Mouse (Mus musculus) mouse embryonic stem cell (cell line): Measurements from ENCODE around the gene Fat4.

Experiments used
- in situ Hi-C, 2 experiments: fragments of 300-500 bp; cut with MboI; formaldehyde crosslinking; loops; 1 replicate in 1 of 2; 3 replicates in 1 of 2; pipeline ENCODE4 v1.14.3; 2019 to 2020; ENCODE audit warnings: low sequenced_read_pairs in 2 of 2, low pct_unique_long_range_greater_than_20kb in 1 of 2, mixed read lengths in 1 of 2; ENCODE audit not compliant: unreplicated experiment in 1 of 2

Fat4 gene

DNA sequence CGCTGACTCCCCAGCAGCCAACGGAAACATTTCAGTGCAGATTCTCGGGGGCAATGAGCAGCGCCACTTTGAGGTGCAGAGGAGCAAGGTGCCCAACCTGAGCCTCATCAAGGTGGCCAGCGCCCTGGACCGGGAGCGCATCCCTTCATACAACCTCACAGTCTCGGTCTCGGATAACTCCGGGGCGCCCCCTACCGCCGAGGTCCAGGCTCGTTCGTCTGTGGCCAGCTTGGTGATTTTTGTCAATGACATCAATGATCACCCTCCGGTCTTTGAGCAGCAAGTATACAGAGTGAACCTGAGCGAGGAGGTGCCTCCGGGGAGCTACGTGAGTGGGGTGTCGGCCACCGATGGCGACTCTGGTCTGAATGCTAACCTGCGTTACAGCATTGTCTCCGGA is 1.4 kb downstream of the Fat4 start:
- in situ Hi-C loops, result loop anchor here (25.0 kb wide), 3 partner anchors 824 to 1499 kb away; no protein-coding TSS in a partner anchor

DNA sequence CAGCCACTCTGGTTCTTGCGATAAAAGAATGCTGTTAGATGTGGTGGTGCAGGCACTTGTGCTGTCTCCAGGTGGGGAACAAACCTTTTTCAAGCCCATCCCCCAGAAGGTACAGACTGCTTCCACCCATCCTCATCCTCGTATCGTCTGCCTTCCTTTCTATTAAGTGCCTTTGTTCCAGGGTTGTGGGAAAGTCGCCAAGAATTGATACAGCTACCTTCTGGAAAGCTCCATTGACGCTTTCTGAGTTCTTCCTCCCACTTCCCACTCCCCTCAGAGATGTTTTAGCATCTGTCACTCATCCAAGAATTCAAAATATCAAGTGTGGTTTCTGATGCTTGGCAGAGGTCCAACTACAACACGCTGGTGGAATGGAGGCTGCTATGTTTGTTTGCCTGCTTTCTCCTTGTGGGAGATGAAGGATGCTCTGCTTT is 6.1 kb downstream of the Fat4 start:
- in situ Hi-C loops, result loop anchor here (25.0 kb wide), 3 partner anchors 819 to 1494 kb away; no protein-coding TSS in a partner anchor

DNA sequence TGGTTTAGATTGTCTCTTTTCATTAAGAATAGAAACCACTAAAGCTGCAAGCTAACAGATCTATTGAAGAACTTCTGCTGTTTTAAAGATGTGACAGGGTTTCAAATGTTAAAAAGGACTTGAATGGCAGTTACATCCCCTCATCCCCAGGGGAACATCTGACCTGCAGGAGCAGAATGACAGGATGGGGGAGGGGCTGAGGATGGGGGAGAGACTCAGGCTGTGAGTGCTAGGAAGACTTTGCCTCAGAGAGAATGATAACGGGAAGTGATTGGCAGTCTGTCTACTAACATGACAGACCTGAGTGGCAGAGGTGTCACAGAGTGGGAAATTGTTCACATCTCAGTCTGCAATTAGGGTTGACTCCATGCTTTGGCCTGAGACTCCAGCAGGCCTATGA is 14.1 kb downstream of the Fat4 start:
- in situ Hi-C loops, result no loop called here

DNA sequence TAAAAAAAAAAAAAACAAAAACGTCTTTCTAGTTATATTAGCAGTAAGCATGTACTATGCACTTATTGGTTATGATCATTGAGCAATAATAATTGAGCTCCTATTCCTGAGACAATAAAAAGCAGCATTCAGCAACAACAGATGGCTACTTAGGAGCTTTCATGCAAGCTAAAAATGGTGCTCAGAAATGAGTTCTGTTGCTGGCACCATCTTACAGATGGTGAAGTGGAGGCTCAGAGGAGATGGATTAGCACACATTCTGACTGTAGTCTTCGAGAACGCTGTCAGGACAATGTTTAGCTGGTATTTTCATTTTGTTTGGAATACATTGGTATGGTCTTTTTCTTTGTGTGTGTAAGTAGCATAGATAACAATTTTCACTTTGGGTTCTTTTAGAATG is 20.1 kb downstream of the Fat4 start:
- in situ Hi-C loops, result no loop called here

DNA sequence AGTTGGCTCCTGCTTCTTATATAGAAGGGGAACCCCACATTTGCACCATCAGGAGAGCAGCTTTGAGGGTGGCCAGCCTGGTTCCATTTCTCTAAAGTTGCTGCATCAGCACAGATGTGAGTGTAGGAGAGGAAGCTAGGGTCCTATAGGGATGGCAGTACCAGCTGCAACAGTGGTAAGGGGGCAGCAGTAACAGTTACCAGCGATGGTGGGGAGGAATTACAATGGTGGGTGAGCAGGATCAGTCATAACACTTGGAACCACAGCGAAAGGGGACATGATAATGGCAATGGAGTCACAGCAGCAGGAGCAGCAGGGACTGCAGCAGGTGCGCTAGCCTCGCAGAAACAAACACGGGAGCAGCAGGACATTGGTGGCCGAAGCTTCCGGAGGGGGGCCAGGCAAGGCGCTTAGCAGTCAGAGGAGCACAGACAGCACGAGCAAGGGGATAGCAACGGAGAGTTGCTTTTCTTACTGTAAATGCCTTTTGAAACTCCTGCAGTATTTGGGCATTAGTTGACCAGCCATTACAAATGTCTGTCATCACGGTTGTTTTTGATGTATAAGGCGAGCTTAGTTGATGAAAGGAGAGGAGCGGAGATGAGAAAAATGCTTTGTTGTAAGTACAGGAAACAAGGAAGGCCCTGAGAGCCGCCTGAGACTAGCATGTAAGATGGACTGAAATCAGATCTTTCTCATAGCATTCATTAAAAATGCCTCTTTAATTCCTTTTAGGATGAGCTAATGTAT is 21.1 kb downstream of the Fat4 start:
- in situ Hi-C loops, result no loop called here

DNA sequence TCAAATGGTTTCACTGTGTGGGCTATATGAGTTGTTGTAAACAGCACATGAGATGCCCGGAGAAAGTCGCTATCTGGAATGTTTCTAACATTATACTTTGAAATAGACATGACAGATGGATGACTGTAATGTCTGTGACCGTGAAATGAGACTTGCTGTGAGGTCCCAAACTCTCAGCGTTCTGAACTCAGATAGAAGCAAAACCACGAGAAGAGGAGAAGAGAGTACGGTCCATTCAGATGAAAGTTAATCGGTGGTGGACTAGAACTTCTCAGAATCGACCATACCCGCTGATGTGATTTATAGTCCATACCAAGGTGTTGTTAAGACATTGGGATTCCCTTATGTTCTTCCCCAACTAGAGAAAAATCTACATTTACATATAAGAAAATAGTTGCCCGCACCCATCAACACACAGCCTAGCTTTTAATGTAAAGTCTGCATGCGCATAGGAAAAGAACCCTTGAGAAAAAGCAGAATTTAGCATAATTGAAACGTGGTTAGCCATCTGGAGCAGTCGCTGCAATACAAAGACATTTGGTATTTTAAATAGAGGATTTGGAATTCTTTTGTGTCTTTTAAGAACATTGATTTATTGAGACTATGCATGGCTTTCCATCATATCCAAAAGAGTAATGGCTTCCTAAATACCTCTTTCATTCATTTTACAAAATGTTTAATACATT is 21.8 kb downstream of the Fat4 start:
- in situ Hi-C loops, result no loop called here

DNA sequence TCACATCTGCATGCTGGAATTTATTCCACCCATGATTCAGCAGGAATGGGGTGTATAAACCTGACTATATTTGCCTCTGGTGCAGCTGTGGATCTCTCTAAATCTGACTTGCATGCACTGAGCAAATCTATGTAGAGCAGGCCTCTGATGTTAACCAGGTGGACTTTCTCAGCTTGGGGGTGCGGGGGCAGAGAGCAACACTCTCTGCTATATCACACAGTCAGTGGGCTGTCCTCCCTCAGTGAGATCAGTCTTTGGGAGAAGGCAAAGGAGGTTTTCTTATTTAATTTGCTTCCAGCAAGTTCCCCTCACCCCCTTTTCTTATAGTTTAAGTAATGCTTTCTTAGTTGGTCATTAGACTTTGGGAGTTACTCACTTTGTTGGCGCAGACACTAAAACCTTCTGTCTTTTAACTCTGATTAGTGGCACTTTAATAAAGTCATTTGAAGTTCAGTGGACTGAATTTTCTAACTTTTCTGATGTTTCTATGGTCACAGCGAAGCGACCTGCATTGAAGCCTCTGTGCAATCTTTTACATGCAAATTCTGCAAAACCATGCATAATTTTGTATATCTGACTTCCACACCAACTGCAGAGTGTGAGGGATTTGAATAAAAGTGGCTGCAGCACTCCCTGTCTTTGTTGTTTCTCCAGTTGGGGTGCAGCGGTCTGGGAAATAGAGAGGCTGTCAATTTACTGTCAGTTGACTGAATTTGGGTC is 26.2 kb downstream of the Fat4 start:
- in situ Hi-C loops, result no loop called here

DNA sequence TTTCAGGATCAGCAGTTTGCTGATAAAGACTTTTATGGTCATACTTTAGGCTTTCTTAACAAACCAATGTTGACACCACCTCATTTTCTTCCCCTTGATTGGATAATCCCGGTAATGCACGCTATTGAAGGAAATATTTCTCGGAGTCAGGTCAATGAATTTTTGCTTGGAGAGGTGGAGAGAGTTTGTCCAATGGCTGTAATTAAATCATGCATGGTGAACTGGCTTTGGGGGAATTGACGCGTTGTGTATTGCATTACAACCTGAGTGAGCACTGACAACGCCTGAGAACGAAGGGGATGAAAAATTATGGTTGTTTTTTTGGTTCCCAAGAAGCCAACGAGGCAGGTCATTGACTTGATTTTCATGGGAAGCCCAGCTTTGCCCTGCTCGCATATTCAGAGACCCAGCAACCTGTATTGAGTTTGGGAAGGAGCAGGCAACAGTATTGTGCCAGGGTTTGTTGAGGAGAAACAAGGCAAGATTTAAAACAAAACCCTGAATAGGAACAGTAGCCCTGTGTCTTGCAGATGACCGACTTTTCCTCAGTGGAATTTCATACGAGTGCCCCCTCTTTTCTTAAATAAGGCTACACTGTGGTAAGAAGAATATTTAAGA is 26.9 kb downstream of the Fat4 start:
- in situ Hi-C loops, result no loop called here

DNA sequence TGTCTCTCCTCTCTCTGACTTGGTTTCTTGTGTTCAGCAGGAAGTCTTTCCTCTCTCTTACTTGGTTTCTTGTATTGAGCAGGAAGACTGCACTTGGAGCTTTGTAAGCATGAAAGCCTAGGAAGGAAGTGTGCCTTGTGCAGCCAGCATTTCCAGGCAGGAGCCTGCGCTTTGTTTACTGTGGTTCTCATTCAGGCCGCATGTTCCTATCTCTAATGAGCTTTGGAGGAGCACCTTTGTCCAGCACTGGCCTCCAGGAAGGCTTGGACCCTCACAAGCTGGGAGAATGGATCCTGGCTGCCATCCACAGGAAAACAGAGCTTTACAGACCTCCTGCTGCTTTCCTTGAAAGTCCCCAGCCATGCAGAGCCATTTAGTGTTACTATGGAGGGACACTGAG is 32.2 kb downstream of the Fat4 start:
- in situ Hi-C loops, result no loop called here

DNA sequence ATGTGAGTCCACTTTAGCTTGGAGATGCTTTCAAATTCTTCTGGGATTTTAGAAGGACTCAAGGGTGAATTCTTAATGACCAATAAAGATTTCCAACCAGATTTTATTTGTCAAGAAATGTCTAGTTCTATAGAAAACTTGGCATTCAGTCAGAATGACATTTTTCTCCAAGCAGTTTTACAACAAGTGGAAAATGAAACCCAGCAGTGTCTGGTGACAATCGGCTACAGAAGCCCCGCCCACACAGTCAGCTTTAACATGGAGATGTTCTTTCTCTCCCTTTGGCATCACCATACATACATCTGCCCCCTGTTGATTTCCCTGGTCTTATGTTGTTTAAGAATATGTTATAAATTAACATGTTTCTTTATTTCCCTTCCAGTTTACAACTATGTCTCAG is 34.3 kb downstream of the Fat4 start:
- in situ Hi-C loops, result no loop called here

DNA sequence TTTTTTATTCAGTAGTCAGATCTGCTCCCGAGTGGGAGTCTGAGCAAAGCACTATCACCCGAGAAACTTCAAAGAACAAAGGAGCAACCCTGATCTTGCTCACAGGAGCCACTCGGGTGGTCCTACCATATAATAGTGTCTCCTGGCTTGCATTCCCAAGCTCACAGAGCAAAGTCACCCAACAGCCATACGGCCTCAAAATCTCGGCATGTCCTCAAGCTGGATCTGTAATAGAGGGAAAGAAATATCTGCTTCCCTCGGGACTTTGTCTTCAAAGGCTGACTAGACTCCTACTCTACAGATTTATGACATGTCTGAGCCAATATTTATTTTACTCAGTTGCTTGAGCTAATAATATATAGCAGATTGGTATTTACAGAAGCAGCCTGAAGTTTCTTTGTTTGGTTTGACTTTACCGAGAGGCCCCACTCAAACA is 36.5 kb downstream of the Fat4 start:
- in situ Hi-C loops, result no loop called here

DNA sequence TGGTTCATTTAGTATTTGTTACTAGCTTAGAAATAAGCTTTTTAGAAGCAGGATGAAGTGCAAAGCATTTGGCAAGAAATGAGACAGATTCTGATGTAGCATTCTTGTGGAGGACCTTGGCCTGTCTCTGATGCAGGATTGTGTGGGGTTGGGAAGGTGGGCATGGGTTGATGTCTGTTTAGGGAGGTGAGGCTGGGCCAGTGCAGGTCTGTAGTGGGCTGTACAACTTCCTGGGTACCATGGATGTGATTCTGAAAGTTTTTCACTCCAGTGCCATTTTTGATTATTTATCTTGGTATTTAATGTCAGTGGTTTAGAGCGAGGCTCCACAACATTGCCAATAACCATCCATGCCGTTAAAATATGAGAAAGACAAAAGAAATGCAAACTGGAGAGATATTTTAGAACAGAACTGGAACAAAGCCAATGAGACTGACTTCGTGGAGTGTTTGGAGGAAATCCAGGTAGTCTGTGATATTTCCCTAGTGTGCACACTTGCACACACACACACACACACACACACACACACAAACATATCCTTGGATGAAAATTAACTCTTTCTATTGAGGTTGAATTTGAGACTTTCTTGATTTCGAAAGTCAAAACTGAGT is 41.4 kb downstream of the Fat4 start:
- in situ Hi-C loops, result no loop called here

DNA sequence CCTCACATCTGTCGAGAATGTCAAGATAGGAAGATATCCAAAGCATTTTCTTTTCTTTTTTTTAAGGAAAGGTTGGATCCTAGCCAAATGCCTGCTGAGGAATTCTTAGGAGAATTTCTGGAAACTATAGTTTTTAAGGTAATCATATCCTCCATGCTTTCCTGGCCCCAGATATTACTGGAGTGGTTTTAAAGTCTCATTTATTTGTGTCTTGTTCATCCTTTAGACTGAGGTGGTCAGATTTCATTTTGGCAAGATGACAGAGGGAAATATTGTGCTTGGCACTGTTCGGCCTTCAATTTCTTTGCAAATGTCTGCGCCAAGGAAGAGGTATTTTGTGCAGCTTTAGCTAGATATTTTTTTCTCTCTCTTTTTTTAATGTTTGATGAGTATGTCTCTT is 42.0 kb downstream of the Fat4 start:
- in situ Hi-C loops, result no loop called here

DNA sequence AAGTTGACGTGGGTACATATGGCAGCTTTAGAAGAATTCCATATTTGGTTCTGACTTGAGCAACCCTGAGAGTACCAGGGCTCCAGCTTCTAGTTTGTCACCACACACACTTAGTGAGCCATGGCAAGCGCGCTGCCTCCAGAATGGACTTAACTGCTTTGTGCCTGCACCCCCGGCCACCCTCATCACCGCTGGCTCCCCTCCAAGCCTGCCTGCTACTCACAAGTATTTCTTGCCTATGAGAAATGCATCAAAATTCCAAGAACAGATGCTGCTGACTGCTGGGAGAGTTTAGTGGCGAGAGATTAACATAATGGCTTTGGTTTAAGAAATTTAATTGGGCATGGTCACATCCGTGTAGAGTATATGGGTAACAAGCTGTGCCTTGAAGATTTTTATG is 48.0 kb downstream of the Fat4 start:
- in situ Hi-C loops, result no loop called here

DNA sequence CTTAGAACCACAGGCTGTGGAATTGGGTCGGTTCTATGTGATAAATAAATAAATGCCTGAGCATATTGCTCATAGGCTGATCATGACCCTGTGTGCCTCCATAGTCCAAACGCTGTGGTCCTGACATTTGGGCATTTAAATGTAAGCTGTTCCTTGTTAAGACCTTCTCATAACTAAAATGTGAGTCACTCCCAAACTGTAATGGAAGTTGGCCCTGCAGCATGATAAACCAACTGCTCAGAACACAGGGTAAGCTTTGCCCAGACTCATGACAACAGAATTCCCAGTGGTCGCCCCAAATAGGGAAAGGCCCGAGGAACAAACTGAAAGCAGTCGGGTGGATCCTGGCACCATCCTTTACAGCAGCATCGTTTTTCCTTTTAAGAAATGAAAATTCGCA is 49.7 kb downstream of the Fat4 start:
- in situ Hi-C loops, result no loop called here

DNA sequence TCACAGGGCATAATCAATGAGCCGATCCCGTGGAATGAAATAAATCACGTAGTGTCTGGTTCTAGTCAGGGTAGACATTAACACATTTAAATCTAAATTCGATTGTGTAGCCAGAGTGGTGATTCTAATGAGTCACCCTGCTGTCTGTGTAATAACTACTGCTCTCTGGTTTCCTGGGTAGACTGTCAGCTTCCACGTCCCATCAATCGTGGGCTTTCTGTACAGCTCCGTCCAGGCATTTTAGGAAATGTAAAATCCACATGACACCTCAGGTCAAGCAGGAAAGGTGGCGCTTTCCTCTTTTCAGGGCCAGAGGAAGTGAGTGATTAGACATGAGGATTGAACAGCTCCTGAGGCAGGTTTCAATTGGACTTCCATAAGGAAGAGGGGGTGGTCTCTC is 50.4 kb downstream of the Fat4 start:
- in situ Hi-C loops, result no loop called here

DNA sequence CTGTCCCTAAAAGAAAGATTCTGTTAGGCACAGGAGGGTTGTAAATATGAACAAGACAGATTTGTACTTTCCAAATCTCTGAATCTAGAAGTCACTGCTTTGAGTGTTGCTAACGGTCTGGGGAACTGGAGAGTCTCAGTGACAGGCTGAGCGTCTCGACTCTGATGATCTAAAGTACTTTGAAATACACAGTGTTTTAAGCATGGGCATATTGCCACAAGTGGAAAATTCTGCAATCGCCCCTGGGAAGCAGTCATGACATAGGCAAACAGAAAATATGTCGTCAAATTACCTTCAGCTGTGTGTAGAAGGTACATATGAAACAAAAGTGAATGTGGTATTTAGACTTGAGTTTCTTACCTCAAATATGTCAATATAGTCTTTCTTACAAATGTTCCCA is 51.4 kb downstream of the Fat4 start:
- in situ Hi-C loops, result no loop called here

DNA sequence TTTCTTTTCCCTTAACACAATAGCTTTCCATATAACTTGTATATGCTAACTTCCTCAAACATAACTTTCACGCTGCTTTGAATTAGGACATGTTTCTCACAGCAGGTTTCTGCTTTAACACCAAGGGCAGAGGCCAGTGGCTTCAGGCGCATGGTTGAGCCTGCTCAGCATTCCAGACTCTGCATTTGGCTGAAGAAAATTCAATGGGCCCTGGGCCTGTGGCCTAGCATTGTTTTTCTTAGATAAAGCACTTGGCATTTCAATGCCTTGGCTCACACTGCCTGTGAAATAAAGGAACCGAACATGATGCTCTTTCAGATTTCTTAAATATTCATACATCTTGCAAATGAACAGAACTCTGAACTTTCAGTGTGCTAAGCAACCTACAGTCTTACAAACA is 52.8 kb downstream of the Fat4 start:
- in situ Hi-C loops, result no loop called here

DNA sequence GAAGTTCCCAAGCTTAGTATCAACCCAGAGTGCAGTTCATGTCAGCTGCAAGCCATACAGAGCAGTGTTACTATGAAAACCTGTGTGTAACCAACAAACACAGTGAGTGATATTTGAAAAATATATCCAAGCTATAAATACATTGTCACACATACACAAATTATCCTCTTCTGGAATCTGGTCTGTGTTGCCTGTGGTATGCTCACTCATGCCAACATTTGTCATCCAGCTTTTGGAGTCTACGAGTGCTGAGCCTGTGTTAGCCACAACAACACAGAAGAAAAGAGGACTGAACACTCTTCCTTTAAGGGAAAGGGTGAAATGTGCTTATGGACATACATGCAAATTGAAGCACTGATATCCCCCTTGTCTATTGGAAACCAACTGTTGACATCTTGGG is 53.6 kb downstream of the Fat4 start:
- in situ Hi-C loops, result no loop called here
